Mouse (Mus musculus) adrenal gland (tissue): ENCODE results near the gene Olfr914.

Experiments used
- intact Hi-C: fragments of 180-260 bp; cut with DNase I; formaldehyde crosslinking; loops from one replicate; pipeline ENCODE4 v1.15.1; 2025
- long read RNA-seq, 2 experiments: library from polyadenylated mRNA; unstranded; transcript quantifications; one replicate each; pipeline ENCODE4 v2.0.0; 2020; ENCODE audit warnings: borderline replicate concordance in 1 of 2; ENCODE audit not compliant: insufficient replicate concordance in 1 of 2

The Olfr914 gene
- long read RNA-seq, experiment 1, result 0 reads
- long read RNA-seq, experiment 2, result 0 reads

DNA sequence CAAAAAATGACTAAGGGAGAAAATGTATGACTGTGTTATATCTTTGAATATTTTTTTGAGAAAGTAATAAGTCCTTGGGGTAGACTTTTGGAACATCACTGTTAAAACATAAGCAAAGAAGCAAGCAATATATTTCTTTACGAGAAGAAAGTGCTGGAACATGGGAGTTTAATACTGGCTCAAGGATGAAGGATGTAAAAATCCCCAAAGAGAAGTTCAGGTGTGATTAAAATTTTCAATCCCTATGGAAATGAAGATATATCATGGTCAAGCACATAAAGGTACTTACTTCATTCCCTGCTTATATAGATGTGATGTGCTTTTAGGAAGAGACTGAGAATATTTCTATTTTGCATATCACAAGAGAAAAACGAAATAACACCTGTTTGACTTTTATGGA lies at the start of gene Olfr914:
Olfr914 (plus strand) TSS at position 301 of the 400 bp plus-strand sequence.
- intact Hi-C loops, result no loop called here

DNA sequence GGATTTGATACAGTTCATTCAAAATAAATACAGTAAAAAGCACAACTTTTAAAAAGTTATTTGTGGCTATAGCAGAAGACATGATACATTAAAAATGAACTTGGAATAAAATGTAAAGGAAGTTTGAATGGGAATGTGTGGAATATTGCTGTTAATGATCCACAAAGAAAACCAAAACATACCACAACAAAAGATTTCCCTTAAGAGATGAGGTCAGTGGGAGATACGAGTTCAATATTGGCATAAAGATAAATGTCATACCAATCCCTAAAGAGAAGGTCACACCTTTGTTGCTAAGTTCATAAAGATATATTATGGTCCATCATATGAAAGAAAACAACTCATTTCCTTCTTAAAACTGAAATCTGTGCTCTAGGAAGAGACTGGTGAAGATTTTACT lies 25.0 kb upstream of the Olfr914 start, which contains the start of gene Olfr912:
Olfr912 (plus strand) TSS at position 301 of the 400 bp plus-strand sequence.
- intact Hi-C loops, result no loop called here

DNA sequence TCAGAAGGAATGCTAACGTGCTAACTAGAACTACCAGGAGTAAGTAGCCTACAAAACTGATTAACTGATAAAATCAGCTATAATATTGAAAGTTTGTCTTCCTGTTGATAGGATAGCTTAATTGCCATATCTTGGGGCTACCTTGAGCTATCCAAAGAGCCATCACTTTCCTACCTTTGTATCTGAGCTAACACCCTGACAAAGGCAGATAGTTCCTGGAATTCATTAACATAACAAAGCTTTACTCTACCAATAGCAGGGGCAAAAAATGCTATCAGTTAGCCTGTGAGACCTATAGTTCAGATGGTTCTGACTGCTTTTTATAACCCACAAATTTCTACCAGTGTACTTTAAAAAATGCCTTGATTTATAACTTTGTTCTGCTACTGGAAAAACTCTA lies 13.8 kb upstream of the Olfr914 start:
- intact Hi-C loops, result no loop called here

DNA sequence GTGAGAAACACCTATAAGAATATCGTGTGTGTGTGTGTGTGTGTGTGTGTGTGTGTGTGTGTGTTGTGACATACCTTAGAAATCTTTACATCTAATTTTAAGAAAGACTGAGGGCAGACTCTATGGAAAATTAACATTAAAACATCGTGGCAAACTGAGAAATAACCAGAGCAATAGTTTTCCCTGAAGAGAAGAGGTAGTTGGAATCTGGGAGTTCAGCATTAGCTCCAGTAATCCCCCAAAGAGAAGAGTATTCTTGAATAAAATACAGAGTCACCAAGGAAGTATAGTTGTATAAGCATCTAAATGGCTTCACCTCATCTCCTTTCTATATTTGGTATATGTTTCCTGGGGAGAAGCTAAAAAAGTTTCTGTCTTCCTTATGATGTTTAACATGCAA lies 12.4 kb upstream of the Olfr914 start, which contains the start of gene Olfr913:
Olfr913 (plus strand) TSS at position 301 of the 400 bp plus-strand sequence.
- intact Hi-C loops, result no loop called here

DNA sequence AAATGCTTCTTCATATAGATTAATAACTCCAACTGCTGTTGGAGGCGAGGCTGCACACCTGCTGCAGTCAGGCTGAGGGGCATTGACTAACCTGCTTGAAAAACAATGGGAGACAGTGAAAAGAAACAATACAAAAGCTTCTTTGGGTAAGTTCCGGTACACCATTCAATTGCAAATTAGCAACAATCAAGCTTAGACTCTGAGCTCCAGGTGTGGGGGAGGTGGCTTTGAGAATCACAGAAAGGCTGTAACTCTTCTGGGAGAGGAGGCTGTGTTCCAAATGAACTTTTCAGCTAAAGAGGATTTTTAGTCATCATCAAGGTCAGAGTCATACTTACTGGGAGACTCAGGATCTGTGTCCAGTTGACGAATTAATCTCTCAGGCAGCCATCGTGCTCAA lies 27.5 kb downstream of the Olfr914 start:
- intact Hi-C loops, result no loop called here

DNA sequence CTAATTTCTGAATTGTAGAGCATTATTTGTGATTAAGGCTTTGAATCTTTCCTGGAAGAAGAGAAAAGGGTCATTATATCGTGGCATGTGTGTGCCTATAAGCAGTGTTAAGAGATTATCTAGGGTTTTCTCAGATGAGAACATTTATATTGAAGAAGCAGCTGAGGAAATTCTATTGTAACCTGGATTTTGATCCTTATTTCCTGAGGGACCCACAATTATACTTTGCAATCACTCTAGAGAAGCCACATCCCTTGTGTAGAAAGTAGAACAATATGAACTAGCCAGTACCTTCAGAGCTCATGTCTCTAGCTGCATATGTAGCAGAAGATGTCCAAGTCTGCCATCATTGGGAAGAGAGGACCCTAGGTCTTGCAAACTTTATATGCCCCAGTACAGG lies 54.9 kb downstream of the Olfr914 start, which contains the start of gene Olfr916:
Olfr916 (minus strand) TSS at position 101 of the 400 bp plus-strand sequence.
- intact Hi-C loops, result no loop called here
